Mouse (Mus musculus): ENCODE results near the gene Wfdc6a. TPM values are rescaled to one million over a fixed set of nuclear protein-coding genes. Genes with fewer than 3 reads are reported as not detected.

The Wfdc6a gene
- not detected for polyA plus RNA-seq (2014; fragmentation: Illumina TruSeq; extraction: RNeasy Lipid Tissue Mini Kit (QIAGEN cat#74804); ENCODE audit: low read depth, low replicate concordance)

DNA sequence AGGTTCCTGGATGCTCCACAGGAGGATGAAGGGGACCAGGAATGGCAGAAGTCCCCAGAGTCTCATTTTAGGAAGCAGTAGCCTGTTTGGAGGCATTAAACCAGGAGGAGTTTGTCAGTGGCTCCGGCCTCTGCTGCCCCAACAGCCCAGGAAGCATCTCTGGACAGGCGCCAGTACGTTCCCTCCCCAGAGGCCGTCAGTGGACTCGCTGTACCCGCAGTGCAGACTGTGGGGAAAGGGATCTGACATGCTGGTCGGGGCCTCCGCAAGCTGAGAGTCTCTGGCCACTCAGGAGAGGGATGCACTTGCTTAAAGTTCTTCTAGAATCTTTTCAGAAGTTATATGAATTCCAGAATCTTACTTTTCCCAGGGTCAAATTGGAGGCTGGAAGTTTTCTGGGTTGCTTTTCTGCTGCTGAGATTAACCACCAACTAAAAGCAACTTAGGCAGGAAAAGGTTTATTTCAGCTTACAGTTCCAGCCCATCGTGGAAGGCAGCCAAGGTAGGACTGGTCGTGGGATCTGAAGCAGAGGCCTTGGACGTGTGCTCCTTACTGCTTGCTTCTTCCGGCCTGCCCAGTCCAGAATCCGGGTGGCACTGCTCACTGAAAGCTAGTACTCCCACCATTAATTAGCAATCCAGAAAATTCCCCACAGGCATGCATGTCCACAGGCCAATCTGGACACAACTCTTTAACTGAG is at the start of gene Wfdc6a:
Wfdc6a (minus strand) TSS at position 423 of the 701 bp plus-strand sequence.

DNA sequence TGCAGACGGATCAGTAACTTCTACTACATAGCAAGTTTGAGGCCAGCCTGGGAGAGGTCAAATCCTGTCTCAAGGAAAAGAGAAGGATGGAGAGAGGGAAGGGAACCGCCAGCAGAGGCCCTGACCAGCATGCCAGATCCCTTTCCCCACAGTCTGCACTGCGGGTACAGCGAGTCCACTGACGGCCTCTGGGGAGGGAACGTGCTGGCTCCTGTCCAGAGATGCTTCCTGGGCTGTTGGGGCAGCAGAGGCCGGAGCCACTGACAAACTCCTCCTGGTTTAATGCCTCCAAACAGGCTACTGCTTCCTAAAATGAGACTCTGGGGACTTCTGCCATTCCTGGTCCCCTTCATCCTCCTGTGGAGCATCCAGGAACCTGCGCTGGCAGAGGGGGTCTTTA is 28.2 kb upstream of the Wfdc6a start, which contains the start of the genes Wfdc6b and Wfdc8:
Wfdc6b (plus strand) TSS at position 52 of the 400 bp plus-strand sequence.
Wfdc8 (minus strand) TSS at position 156 of the 400 bp plus-strand sequence.

DNA sequence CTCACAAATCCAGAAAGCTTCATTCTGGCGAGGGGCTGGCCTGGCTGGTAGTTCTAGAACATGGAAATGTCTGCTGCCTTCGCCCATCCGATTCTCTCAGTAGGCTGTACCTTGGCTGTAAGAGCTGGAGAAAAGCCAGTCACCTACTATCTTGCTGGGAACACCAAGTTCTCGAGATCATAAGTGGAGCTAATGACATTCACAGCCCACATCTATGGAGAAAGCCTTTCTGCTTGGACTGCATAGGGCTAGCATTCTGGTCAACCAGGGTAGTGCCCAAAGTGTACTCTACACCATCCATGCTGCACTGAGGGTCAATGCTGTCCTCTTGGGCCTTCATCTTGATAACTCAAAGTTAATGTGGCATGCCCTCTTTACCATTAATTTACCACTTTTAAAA is 8.2 kb upstream of the Wfdc6a start, which contains the start of gene Eppin:
Eppin (minus strand) TSS at position 101 of the 400 bp plus-strand sequence.

DNA sequence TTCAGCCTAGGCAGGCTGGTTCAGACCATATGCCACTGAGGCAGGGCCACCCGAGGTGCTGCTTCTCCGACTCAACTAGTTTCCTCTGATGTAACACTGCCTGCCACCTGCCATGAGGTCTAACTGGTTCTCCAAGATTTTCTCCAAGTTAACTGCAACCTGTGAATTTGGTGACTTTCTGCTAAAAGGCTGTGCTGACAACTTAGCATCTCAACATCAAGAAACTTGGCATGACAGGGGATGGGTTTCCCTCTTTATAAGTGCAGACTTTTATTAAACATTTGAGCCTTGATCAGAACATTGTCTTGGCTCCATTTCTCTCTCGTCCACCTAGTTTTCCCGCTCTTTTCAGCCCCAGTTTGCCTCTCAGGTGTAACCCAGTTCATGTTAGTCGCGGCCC is 11.9 kb downstream of the Wfdc6a start, which contains the start of gene Spint3:
Spint3 (minus strand) TSS at position 101 of the 400 bp plus-strand sequence.

DNA sequence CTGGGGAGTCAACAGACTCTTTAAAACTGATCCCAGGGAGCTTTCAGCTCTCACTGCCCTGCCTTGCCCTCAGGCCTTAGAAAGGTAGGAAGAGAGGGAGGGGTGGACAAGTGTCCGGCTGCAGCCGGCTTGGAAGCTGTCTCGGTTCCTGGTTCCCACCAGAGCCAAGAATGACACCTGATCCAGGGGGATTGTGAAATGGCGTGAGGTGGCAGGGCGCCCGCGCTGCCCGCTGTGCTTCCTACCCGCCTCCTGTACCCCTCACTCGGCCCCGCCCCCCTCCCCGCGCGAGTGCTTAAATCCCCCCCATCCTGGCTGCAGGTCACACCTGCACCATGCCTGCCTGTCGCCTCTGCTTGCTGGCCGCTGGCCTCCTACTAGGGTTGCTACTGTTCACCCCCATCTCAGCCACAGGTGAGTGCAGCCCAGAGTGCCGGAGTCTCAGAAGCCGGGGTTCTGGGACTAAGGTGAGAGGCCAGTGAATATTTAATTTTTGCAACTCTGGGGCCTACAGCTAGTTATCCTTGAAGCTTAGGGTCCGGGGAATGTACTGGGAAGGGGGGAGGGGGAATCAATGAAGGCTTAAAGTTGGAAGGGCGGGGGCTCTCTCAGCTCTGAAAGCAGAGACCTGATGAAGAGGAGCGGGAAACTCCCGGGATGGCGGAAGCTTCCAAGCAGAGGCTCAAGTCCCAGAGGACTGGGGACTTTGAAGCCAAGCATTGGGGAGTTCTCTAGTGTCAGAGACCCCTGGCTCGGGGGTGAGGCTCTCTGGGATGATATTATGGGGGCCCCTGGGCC is 22.7 kb downstream of the Wfdc6a start, which contains the start of gene Wfdc2:
Wfdc2 (plus strand) TSS at position 23 of the 798 bp plus-strand sequence.

Other genes with a start within 250 kb of the Wfdc6a start
- not detected for gene Slpi, start 196.4 kb downstream of the Wfdc6a start, polyA plus RNA-seq (2014; fragmentation: Illumina TruSeq; extraction: RNeasy Lipid Tissue Mini Kit (QIAGEN cat#74804); ENCODE audit: low read depth, low replicate concordance)
- not detected for gene Rbpjl, start 182.3 kb downstream of the Wfdc6a start, polyA plus RNA-seq (2014; fragmentation: Illumina TruSeq; extraction: RNeasy Lipid Tissue Mini Kit (QIAGEN cat#74804); ENCODE audit: low read depth, low replicate concordance)
- gene Matn4, start 180.3 kb downstream of the Wfdc6a start, polyA plus RNA-seq (2014; fragmentation: Illumina TruSeq; extraction: RNeasy Lipid Tissue Mini Kit (QIAGEN cat#74804); ENCODE audit: low read depth, low replicate concordance) = 0.16 TPM
- 266 TPM for gene Sdc4, start 141.6 kb downstream of the Wfdc6a start, polyA plus RNA-seq (2014; fragmentation: Illumina TruSeq; extraction: RNeasy Lipid Tissue Mini Kit (QIAGEN cat#74804); ENCODE audit: low read depth, low replicate concordance)
- 10.3 TPM for gene Sys1, start 128.5 kb downstream of the Wfdc6a start, polyA plus RNA-seq (2014; fragmentation: Illumina TruSeq; extraction: RNeasy Lipid Tissue Mini Kit (QIAGEN cat#74804); ENCODE audit: low read depth, low replicate concordance)
- gene Gm20458, start 124.5 kb downstream of the Wfdc6a start, polyA plus RNA-seq (2014; fragmentation: Illumina TruSeq; extraction: RNeasy Lipid Tissue Mini Kit (QIAGEN cat#74804); ENCODE audit: low read depth, low replicate concordance) = not detected
- gene Trp53tg5, start 111.7 kb downstream of the Wfdc6a start, polyA plus RNA-seq (2014; fragmentation: Illumina TruSeq; extraction: RNeasy Lipid Tissue Mini Kit (QIAGEN cat#74804); ENCODE audit: low read depth, low replicate concordance) = not detected
- 3.8 TPM for gene Dbndd2, start 99.3 kb downstream of the Wfdc6a start, polyA plus RNA-seq (2014; fragmentation: Illumina TruSeq; extraction: RNeasy Lipid Tissue Mini Kit (QIAGEN cat#74804); ENCODE audit: low read depth, low replicate concordance)
- 5.5 TPM for gene Pigt, start 87.9 kb downstream of the Wfdc6a start, polyA plus RNA-seq (2014; fragmentation: Illumina TruSeq; extraction: RNeasy Lipid Tissue Mini Kit (QIAGEN cat#74804); ENCODE audit: low read depth, low replicate concordance)
- 19.6 TPM for gene Wfdc2, start 23.0 kb downstream of the Wfdc6a start, polyA plus RNA-seq (2014; fragmentation: Illumina TruSeq; extraction: RNeasy Lipid Tissue Mini Kit (QIAGEN cat#74804); ENCODE audit: low read depth, low replicate concordance)
- gene Spint3, start 12.0 kb downstream of the Wfdc6a start, polyA plus RNA-seq (2014; fragmentation: Illumina TruSeq; extraction: RNeasy Lipid Tissue Mini Kit (QIAGEN cat#74804); ENCODE audit: low read depth, low replicate concordance) = not detected
- not detected for gene Eppin, start 8.1 kb upstream of the Wfdc6a start, polyA plus RNA-seq (2014; fragmentation: Illumina TruSeq; extraction: RNeasy Lipid Tissue Mini Kit (QIAGEN cat#74804); ENCODE audit: low read depth, low replicate concordance)
- not detected for gene Wfdc6b, start 28.1 kb upstream of the Wfdc6a start, polyA plus RNA-seq (2014; fragmentation: Illumina TruSeq; extraction: RNeasy Lipid Tissue Mini Kit (QIAGEN cat#74804); ENCODE audit: low read depth, low replicate concordance)
- gene Wfdc8, start 28.2 kb upstream of the Wfdc6a start, polyA plus RNA-seq (2014; fragmentation: Illumina TruSeq; extraction: RNeasy Lipid Tissue Mini Kit (QIAGEN cat#74804); ENCODE audit: low read depth, low replicate concordance) = not detected
- gene Wfdc16, start 53.3 kb upstream of the Wfdc6a start, polyA plus RNA-seq (2014; fragmentation: Illumina TruSeq; extraction: RNeasy Lipid Tissue Mini Kit (QIAGEN cat#74804); ENCODE audit: low read depth, low replicate concordance) = 37.6 TPM
- not detected for gene Wfdc10, start 70.6 kb upstream of the Wfdc6a start, polyA plus RNA-seq (2014; fragmentation: Illumina TruSeq; extraction: RNeasy Lipid Tissue Mini Kit (QIAGEN cat#74804); ENCODE audit: low read depth, low replicate concordance)
- not detected for gene Wfdc9, start 71.1 kb upstream of the Wfdc6a start, polyA plus RNA-seq (2014; fragmentation: Illumina TruSeq; extraction: RNeasy Lipid Tissue Mini Kit (QIAGEN cat#74804); ENCODE audit: low read depth, low replicate concordance)
- not detected for gene Wfdc11, start 88.6 kb upstream of the Wfdc6a start, polyA plus RNA-seq (2014; fragmentation: Illumina TruSeq; extraction: RNeasy Lipid Tissue Mini Kit (QIAGEN cat#74804); ENCODE audit: low read depth, low replicate concordance)
- gene Wfdc13, start 99.7 kb upstream of the Wfdc6a start, polyA plus RNA-seq (2014; fragmentation: Illumina TruSeq; extraction: RNeasy Lipid Tissue Mini Kit (QIAGEN cat#74804); ENCODE audit: low read depth, low replicate concordance) = not detected
- not detected for gene Spint4, start 113.1 kb upstream of the Wfdc6a start, polyA plus RNA-seq (2014; fragmentation: Illumina TruSeq; extraction: RNeasy Lipid Tissue Mini Kit (QIAGEN cat#74804); ENCODE audit: low read depth, low replicate concordance)
- not detected for gene Spint5, start 129.9 kb upstream of the Wfdc6a start, polyA plus RNA-seq (2014; fragmentation: Illumina TruSeq; extraction: RNeasy Lipid Tissue Mini Kit (QIAGEN cat#74804); ENCODE audit: low read depth, low replicate concordance)
- gene Wfdc3, start 160.5 kb upstream of the Wfdc6a start, polyA plus RNA-seq (2014; fragmentation: Illumina TruSeq; extraction: RNeasy Lipid Tissue Mini Kit (QIAGEN cat#74804); ENCODE audit: low read depth, low replicate concordance) = 1.2 TPM
- 2.1 TPM for gene Dnttip1, start 160.5 kb upstream of the Wfdc6a start, polyA plus RNA-seq (2014; fragmentation: Illumina TruSeq; extraction: RNeasy Lipid Tissue Mini Kit (QIAGEN cat#74804); ENCODE audit: low read depth, low replicate concordance)
- 1.3 TPM for gene Ube2c, start 184.5 kb upstream of the Wfdc6a start, polyA plus RNA-seq (2014; fragmentation: Illumina TruSeq; extraction: RNeasy Lipid Tissue Mini Kit (QIAGEN cat#74804); ENCODE audit: low read depth, low replicate concordance)
- not detected for gene Tnnc2, start 194.5 kb upstream of the Wfdc6a start, polyA plus RNA-seq (2014; fragmentation: Illumina TruSeq; extraction: RNeasy Lipid Tissue Mini Kit (QIAGEN cat#74804); ENCODE audit: low read depth, low replicate concordance)
- gene Snx21, start 200.4 kb upstream of the Wfdc6a start, polyA plus RNA-seq (2014; fragmentation: Illumina TruSeq; extraction: RNeasy Lipid Tissue Mini Kit (QIAGEN cat#74804); ENCODE audit: low read depth, low replicate concordance) = 1.1 TPM
- 1.7 TPM for gene Acot8, start 219.4 kb upstream of the Wfdc6a start, polyA plus RNA-seq (2014; fragmentation: Illumina TruSeq; extraction: RNeasy Lipid Tissue Mini Kit (QIAGEN cat#74804); ENCODE audit: low read depth, low replicate concordance)
- gene Zswim3, start 219.7 kb upstream of the Wfdc6a start, polyA plus RNA-seq (2014; fragmentation: Illumina TruSeq; extraction: RNeasy Lipid Tissue Mini Kit (QIAGEN cat#74804); ENCODE audit: low read depth, low replicate concordance) = 1.5 TPM
- 3.4 TPM for gene Zswim1, start 237.2 kb upstream of the Wfdc6a start, polyA plus RNA-seq (2014; fragmentation: Illumina TruSeq; extraction: RNeasy Lipid Tissue Mini Kit (QIAGEN cat#74804); ENCODE audit: low read depth, low replicate concordance)
- gene Spata25, start 243.1 kb upstream of the Wfdc6a start, polyA plus RNA-seq (2014; fragmentation: Illumina TruSeq; extraction: RNeasy Lipid Tissue Mini Kit (QIAGEN cat#74804); ENCODE audit: low read depth, low replicate concordance) = not detected
- 52.2 TPM for gene Ctsa, start 247.4 kb upstream of the Wfdc6a start, polyA plus RNA-seq (2014; fragmentation: Illumina TruSeq; extraction: RNeasy Lipid Tissue Mini Kit (QIAGEN cat#74804); ENCODE audit: low read depth, low replicate concordance)
- gene Neurl2, start 248.0 kb upstream of the Wfdc6a start, polyA plus RNA-seq (2014; fragmentation: Illumina TruSeq; extraction: RNeasy Lipid Tissue Mini Kit (QIAGEN cat#74804); ENCODE audit: low read depth, low replicate concordance) = not detected

All from kidney, adult 10 weeks (tissue).